Mouse (Mus musculus): ENCODE data around the gene Myof. TPM values are rescaled to one million over a fixed set of nuclear protein-coding genes. Genes with fewer than 3 reads are reported as not detected.

The Myof gene
- polyA plus RNA-seq, 1 experiment, result 1.7 TPM

GRCm38 (mm10) chr19:37877511-37878167 is 165.7 kb downstream of the Myof start:
- Histone ChIP-seq H3K4me3 (ENCODE audit: control insufficient read depth, low read depth, low read length) (no peak overlapping the region), H3K4me1 (ENCODE audit: control insufficient read depth, insufficient read depth, low read length) (no peaks in the 10 kb centered on the region; the same call in 1 of the 2 replicates), H3K36me3 (ENCODE audit: control insufficient read depth, insufficient read depth, low read length) (no peaks in the 10 kb centered on the region), H3K27me3 (ENCODE audit: control insufficient read depth, insufficient read depth, low read length) (no peaks in the 10 kb centered on the region), H3K27ac (ENCODE audit: control insufficient read depth, insufficient read depth, low read depth, low read length) (no peak overlapping the region)
- TF ChIP-seq POLR2A (IDR thresholded peaks at IDR 0.05; ENCODE audit: control insufficient read depth, low read depth, low read length) (no peak), CTCF (IDR thresholded peaks at IDR 0.05; ENCODE audit: control insufficient read depth, insufficient read depth, insufficient replicate concordance, low read depth, low read length) (no peak)

- no peak overlapping the region for H3K4me3 ChIP-seq (ENCODE audit: control insufficient read depth, low read depth, low read length)
- TF ChIP-seq POLR2A (IDR thresholded peaks at IDR 0.05; ENCODE audit: control insufficient read depth, low read depth, low read length), result no peak
- TF ChIP-seq CTCF (IDR thresholded peaks at IDR 0.05; ENCODE audit: control insufficient read depth, insufficient read depth, insufficient replicate concordance, low read depth, low read length), result no peak
- H3K27ac ChIP-seq (ENCODE audit: control insufficient read depth, insufficient read depth, low read depth, low read length), result no peak overlapping the region
- H3K27me3 ChIP-seq (ENCODE audit: control insufficient read depth, insufficient read depth, low read length), result no peaks in the 10 kb centered on the region
- H3K36me3 ChIP-seq (ENCODE audit: control insufficient read depth, insufficient read depth, low read length), result no peaks in the 10 kb centered on the region
- no peaks in the 10 kb centered on the region; the same call in 1 of the 2 replicates for H3K4me1 ChIP-seq (ENCODE audit: control insufficient read depth, insufficient read depth, low read length)
These were observed 166.7 kb downstream of the Myof start for GRCm38 (mm10) chr19:37876605-37877245.

GRCm38 (mm10) chr19:37873499-37873898 is 169.9 kb downstream of the Myof start:
- no peaks in the 10 kb centered on the region for H3K36me3 ChIP-seq (ENCODE audit: control insufficient read depth, insufficient read depth, low read length)
- H3K4me1 ChIP-seq (ENCODE audit: control insufficient read depth, insufficient read depth, low read length), result no peaks in the 10 kb centered on the region; the same call in 1 of the 2 replicates
- TF ChIP-seq CTCF (IDR thresholded peaks at IDR 0.05; ENCODE audit: control insufficient read depth, insufficient read depth, insufficient replicate concordance, low read depth, low read length), result no peak
- no peak for TF ChIP-seq POLR2A (IDR thresholded peaks at IDR 0.05; ENCODE audit: control insufficient read depth, low read depth, low read length)
- H3K4me3 ChIP-seq (ENCODE audit: control insufficient read depth, low read depth, low read length), result no peak overlapping the region
- H3K27me3 ChIP-seq (ENCODE audit: control insufficient read depth, insufficient read depth, low read length), result no peaks in the 10 kb centered on the region
- H3K27ac ChIP-seq (ENCODE audit: control insufficient read depth, insufficient read depth, low read depth, low read length), result no peak overlapping the region

GRCm38 (mm10) chr19:37867592-37867991 is 175.8 kb downstream of the Myof start:
- Histone ChIP-seq H3K4me3 (ENCODE audit: control insufficient read depth, low read depth, low read length) (no peak overlapping the region), H3K36me3 (ENCODE audit: control insufficient read depth, insufficient read depth, low read length) (no peaks in the 10 kb centered on the region), H3K27ac (ENCODE audit: control insufficient read depth, insufficient read depth, low read depth, low read length) (no peak overlapping the region), H3K27me3 (ENCODE audit: control insufficient read depth, insufficient read depth, low read length) (no peaks in the 10 kb centered on the region), H3K4me1 (ENCODE audit: control insufficient read depth, insufficient read depth, low read length) (no peaks in the 10 kb centered on the region)
- TF ChIP-seq POLR2A (IDR thresholded peaks at IDR 0.05; ENCODE audit: control insufficient read depth, low read depth, low read length), result no peak
- TF ChIP-seq CTCF (IDR thresholded peaks at IDR 0.05; ENCODE audit: control insufficient read depth, insufficient read depth, insufficient replicate concordance, low read depth, low read length), result no peak

GRCm38 (mm10) chr19:37866994-37867393 is 176.4 kb downstream of the Myof start:
- H3K4me3 ChIP-seq (ENCODE audit: control insufficient read depth, low read depth, low read length), result no peak overlapping the region
- H3K36me3 ChIP-seq (ENCODE audit: control insufficient read depth, insufficient read depth, low read length), result no peaks in the 10 kb centered on the region
- no peaks in the 10 kb centered on the region for H3K27me3 ChIP-seq (ENCODE audit: control insufficient read depth, insufficient read depth, low read length)
- H3K4me1 ChIP-seq (ENCODE audit: control insufficient read depth, insufficient read depth, low read length), result no peaks in the 10 kb centered on the region
- H3K27ac ChIP-seq (ENCODE audit: control insufficient read depth, insufficient read depth, low read depth, low read length), result no peak overlapping the region
- TF ChIP-seq POLR2A (IDR thresholded peaks at IDR 0.05; ENCODE audit: control insufficient read depth, low read depth, low read length), result no peak
- TF ChIP-seq CTCF (IDR thresholded peaks at IDR 0.05; ENCODE audit: control insufficient read depth, insufficient read depth, insufficient replicate concordance, low read depth, low read length), result no peak

GRCm38 (mm10) chr19:37861171-37861570 is 182.2 kb downstream of the Myof start:
- TF ChIP-seq POLR2A (IDR thresholded peaks at IDR 0.05; ENCODE audit: control insufficient read depth, low read depth, low read length) (no peak), CTCF (IDR thresholded peaks at IDR 0.05; ENCODE audit: control insufficient read depth, insufficient read depth, insufficient replicate concordance, low read depth, low read length) (no peak)
- Histone ChIP-seq H3K4me3 (ENCODE audit: control insufficient read depth, low read depth, low read length) (no peak overlapping the region), H3K4me1 (ENCODE audit: control insufficient read depth, insufficient read depth, low read length) (no peaks in the 10 kb centered on the region), H3K27ac (ENCODE audit: control insufficient read depth, insufficient read depth, low read depth, low read length) (no peak overlapping the region), H3K36me3 (ENCODE audit: control insufficient read depth, insufficient read depth, low read length) (no peaks in the 10 kb centered on the region), H3K27me3 (ENCODE audit: control insufficient read depth, insufficient read depth, low read length) (no peaks in the 10 kb centered on the region)

- Histone ChIP-seq H3K4me3 (ENCODE audit: control insufficient read depth, low read depth, low read length) (no peak overlapping the region), H3K36me3 (ENCODE audit: control insufficient read depth, insufficient read depth, low read length) (no peaks in the 10 kb centered on the region), H3K27me3 (ENCODE audit: control insufficient read depth, insufficient read depth, low read length) (no peaks in the 10 kb centered on the region), H3K4me1 (ENCODE audit: control insufficient read depth, insufficient read depth, low read length) (no peaks in the 10 kb centered on the region), H3K27ac (ENCODE audit: control insufficient read depth, insufficient read depth, low read depth, low read length) (no peak overlapping the region)
- TF ChIP-seq CTCF (IDR thresholded peaks at IDR 0.05; ENCODE audit: control insufficient read depth, insufficient read depth, insufficient replicate concordance, low read depth, low read length) (no peak), POLR2A (IDR thresholded peaks at IDR 0.05; ENCODE audit: control insufficient read depth, low read depth, low read length) (no peak)
These were observed 183.1 kb downstream of the Myof start for GRCm38 (mm10) chr19:37860267-37860666.
